Comparison of ENCODE assay signal across 21 mouse cellular contexts in genomic region chr1:161979536-161979935, GRCm38 (mm10). TPM values are rescaled to one million over a fixed set of nuclear protein-coding genes. Genes with fewer than 3 reads are reported as not detected.
"Had no signal": no experiment of that assay in that cellular context is flagged by ENCODE, and none has a peak within 500 bp of the region (broad histone marks: within the 10 kb centered on the region; RNA-seq: fewer than 3 reads in every experiment).

4930558K02Rik (minus strand) TSS chr1:161979636.

- H3K27me3 ChIP-seq: liver, embryonic 15.5 days; neural tube, embryonic 12.5 days had no signal

- H3K9ac ChIP-seq: liver, embryonic 15.5 days; neural tube, embryonic 12.5 days had no signal

- H3K4me2 ChIP-seq: liver, embryonic 11.5 days; liver, embryonic 15.5 days; neural tube, embryonic 12.5 days had no signal

- DNase-seq: kidney, adult 8-10 months; kidney, postnatal 25 days; layer of hippocampus, adult 9-11 months; lung, adult 2 months; lung, postnatal 36 days; midbrain, embryonic 14.5 days; retina, postnatal 1 day; thymus, adult 18-20 months; thymus, postnatal 14 days had no signal

- H3K27ac ChIP-seq: liver, embryonic 15.5 days; neural tube, embryonic 12.5 days had no signal

- H3K36me3 ChIP-seq: liver, embryonic 15.5 days; neural tube, embryonic 12.5 days had no signal

- H3K9me3 ChIP-seq: liver, embryonic 15.5 days; neural tube, embryonic 12.5 days had no signal

- ATAC-seq: intestine, postnatal 0 days; lung, postnatal 0 days had no signal

- H3K4me3 ChIP-seq: liver, embryonic 15.5 days; neural tube, embryonic 12.5 days had no signal

RNA-seq across cellular contexts. Expression of gene 4930558K02Rik, which starts in this region (rescaled TPM):
- total RNA-seq: left cerebral cortex, postnatal 36 days; megakaryocyte progenitor cell, adult 5-6 weeks; monocyte, adult 5-6 weeks; neutrophil, adult 5-6 weeks had no signal
- polyA plus RNA-seq: intestine, postnatal 0 days; kidney, embryonic 16.5 days; liver, embryonic 11.5 days; liver, embryonic 15.5 days; lung, adult 2 months; lung, postnatal 0 days; midbrain, embryonic 14.5 days; neural tube, embryonic 12.5 days; spleen, adult 2 months; stomach, embryonic 16.5 days had no signal
